Mouse (Mus musculus) brain, adult 2 months (tissue): ENCODE measurements at regions not wholly inside any gene's neighbourhood (a gene's known extent, or its start where the extent isn't known, plus 50 kb on each side); places are given as distances from the start of the nearest gene placed in this dataset.

Source experiments
- DNase-seq: peaks from one replicate; pipeline ENCODE4 v3.0.0; 2011; ENCODE audit warnings: low read depth, low spot score

DNA sequence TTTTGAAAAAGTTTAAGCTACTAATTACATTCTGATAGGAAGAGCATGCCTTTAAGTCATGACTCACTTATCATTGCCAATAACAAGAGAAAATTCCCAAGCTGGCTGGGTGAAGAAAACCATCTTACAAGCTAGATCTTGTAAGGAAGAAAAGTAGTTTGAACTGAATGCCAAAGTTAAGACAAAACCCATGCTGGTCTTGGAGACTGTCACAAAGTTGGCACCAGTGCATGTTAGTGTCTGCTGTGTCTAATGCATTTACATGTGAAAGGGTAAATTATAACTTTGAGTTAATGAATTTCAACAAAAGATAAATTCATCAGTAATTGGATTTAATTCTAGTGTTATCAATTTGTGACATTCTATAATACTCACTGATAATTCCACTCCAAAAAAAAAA lies 533.6 kb upstream of the Fam241a start:
- DNase-seq = no peak

DNA sequence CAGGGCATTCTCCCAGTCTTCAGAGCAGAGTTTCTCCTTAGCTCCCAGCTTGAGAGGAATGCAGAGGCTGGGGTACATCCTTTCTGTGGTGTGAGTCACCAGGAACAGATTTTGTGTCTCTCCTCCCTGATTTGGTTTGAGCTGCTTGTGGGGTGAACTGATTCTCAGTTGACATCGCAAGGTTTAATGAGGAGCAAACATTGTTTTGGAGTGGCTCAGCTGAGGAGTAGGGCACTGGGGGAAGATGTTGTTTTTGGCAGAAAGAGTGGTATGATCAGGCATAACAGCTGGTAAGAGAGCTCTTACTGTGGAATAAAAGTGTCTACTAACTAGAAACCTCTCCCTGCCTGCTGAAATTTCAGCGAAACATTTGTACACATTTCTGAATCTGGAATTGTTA lies 519.4 kb upstream of the Fam241a start:
- DNase-seq = peak; percentile 27

DNA sequence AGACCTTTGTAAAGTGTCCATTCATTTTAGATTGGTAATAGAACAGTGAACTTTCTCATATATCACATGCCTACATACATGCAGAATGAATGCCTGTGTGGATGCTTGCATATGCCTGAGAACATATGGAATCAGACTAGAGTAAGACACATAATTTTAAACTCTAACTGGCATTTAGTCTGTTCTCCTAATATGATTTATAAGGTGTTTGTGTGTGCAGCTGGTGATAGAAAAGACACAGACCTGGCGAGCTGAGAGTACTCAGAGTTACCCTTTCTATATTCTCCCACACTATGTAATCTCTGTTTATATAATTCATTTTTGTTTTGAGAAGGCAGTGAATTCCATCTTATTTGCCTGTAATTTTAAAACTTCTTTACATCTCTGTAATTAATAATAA lies 517.4 kb upstream of the Fam241a start:
- no peak for DNase-seq

DNA sequence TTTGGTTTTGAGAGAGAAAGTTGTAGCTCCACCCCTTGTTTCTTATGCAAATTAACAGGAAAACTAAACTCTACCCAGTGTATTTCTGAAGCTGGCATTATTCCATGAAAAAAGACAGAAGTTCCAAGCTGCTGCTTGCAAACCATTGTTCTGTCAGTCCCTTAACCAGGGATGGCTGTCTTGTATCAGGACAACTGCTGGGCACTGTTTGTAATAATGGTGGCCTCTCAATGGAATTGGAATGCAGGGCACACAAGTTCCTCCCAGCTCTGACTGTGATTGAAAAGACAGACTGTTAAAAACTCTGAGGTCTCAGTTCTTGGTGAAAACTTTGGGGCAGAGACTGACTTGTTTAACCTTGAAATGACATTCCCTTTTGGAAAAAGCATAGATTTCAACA lies 516.0 kb upstream of the Fam241a start:
- DNase-seq = no peak

DNA sequence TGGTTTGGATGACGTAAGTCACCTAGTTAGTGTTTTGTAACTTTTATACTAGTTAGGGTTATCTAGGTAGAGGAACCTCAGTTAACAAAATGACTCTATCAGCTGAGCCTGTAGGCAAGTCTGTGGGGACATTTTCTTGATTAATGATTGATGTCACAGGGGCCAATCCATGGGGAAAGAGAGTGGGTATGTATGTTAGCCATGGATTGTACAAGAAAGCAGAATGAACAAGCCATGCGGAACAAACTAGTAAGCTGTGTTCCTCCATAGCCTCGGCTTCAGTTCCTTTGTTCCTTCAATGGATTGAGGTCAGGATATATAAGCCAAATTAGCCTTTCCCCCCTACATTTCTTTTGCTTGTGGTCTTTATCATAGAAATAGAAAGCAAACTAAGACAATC lies 498.7 kb upstream of the Fam241a start:
- no peak for DNase-seq

GRCm38 (mm10) chr3:128380579-128380978 lies 484.5 kb upstream of the Fam241a start:
- DNase-seq = peak; percentile 23

GRCm38 (mm10) chr3:128369521-128370127 lies 473.5 kb upstream of the Fam241a start:
- DNase-seq = no peak

DNA sequence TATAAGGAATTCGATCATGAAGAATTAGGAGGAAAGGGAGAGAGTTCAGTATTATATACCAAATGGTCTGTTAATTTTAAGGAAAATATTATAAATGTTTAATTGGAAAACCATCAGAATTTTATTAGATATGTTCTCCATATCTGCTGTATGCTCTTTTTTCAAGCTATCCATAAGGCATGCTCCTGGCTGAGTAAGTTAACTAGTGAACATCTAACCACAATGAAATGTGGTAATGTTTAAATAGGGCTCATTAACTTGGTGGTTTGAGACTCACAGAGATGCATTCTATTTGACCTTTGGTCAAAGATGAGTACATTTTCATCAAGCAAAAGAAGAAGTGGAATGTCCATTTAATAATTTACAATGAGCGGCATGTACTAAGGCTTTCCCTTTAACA lies 466.2 kb upstream of the Fam241a start:
- no peak for DNase-seq

DNA sequence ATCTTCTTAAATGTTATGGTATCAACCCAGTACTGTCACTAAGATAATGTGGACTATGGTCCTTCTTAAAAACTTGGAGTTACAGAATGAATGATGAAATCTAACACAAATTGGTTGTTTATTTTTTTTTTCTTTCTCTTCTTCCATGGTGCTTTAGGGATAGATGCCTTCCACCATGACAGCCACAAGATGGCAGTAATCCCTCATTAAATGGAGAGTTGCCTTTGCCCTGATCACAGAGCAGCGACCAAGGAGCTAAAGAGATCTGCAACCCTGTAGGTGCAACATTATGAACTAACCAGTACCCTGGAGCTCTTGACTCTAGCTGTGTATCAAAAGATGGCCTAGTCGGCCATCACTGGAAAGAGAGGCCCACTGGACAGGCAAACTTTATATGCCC lies 453.0 kb upstream of the Fam241a start:
- DNase-seq = peak; percentile 75

GRCm38 (mm10) chr3:128347782-128348574 lies 451.9 kb upstream of the Fam241a start:
- DNase-seq = peak; percentile 11

GRCm38 (mm10) chr3:128337508-128337907 lies 441.4 kb upstream of the Fam241a start:
- DNase-seq = no peak

GRCm38 (mm10) chr3:128337031-128337430 lies 440.9 kb upstream of the Fam241a start:
- DNase-seq = peak; percentile 91

GRCm38 (mm10) chr3:128327677-128328076 lies 431.6 kb upstream of the Fam241a start:
- DNase-seq = no peak

DNA sequence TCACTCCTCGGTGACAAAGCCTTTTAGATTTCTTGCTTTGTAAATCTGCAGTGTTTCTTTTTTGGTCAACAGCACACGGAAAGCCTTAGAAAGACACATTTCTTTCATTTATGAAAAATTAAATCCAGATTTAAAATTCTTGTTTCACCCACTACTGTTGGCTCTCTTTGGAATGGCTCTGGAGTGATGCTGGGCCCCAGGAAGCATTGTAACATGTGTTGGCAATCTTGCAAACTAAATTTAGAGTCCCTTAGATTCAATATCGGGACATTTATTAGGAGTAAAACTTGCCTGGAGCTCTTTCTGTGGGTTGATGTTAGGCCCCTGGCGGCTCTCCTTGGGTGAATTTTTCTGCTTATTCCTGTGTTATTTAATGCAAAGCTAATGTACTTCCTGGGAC lies 405.2 kb upstream of the Fam241a start:
- DNase-seq = no peak

GRCm38 (mm10) chr3:128298110-128298509 lies 402.0 kb upstream of the Fam241a start:
- no peak for DNase-seq

DNA sequence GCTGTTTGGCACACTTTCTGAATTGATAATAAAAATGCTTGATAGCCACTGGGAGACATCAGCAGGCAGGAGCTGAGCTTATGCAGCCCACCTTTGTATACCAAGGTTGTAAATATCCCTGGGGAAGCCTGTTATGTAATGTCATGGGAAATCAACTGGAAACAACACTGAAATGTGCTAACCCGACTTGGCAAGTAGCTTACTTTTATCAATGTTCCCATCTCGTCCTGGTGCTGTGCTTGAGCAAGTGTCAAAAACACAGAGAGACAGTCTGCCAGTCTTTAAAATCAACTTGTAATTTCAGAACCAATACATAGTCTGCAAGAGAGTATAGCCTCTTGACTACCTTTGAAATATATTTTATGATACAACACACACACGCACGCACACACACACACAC lies 391.7 kb upstream of the Fam241a start:
- DNase-seq = peak; percentile 2

DNA sequence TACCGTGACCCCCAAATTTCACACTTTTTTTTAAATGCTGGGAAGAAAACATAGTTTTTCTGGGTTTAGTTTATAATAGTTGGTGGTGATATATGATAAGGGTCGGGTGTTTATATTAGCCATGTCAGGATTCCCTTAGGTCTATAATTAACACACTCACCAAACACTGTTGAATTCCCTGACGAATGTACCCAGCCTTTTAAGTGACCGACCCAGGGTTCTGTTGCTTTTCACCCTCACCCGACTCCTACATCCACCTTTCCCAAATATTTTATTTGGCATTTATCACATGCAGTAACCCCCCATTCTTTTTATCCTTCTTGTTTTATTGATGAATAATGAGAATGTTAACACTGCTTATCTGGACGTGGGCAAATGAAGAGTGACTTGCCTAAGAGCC lies 389.1 kb upstream of the Fam241a start:
- no peak for DNase-seq

- no peak for DNase-seq
Observed at GRCm38 (mm10) chr3:128280626-128281025, 384.5 kb upstream of the Fam241a start.

- DNase-seq = peak; percentile 36
Observed at GRCm38 (mm10) chr3:128270576-128270975, 374.5 kb upstream of the Fam241a start.

DNA sequence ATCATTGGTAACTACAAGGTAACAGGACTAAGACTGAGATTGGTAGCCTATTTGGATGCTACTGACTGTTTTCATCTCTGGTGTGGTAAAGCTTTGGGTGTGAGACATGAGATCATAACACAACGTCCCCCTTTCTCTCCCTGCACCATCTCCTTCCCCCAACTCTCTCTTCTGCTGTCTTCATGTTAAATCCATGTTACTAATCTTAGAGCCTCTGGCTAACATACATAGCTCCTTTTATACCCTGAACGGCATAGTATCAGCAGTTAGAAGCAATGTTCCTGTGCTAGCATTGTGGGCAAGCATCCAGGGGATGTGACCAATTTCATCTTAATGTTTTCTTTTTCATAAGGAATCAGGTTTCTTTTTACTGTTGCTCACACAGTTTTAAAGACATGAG lies 365.1 kb upstream of the Fam241a start:
- peak; percentile 2 for DNase-seq

DNA sequence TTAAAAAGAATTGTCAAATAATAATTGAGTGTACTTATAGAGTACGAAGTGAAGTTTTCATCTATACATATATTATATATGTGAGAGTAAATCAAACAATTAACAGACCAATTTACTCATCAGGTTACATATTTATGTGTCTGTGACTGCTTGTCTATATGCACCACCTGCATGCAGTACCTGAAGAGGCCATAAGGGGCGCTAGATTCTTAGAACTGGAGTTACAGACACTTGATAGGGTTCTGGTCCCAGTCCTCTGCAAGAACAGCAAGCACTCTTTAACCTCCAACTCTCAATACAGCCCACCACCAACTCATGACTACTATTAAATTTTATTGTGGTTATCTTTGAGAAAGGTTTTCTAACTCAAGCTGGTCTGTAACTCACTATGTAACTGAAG lies 351.7 kb upstream of the Fam241a start:
- no peak for DNase-seq

DNA sequence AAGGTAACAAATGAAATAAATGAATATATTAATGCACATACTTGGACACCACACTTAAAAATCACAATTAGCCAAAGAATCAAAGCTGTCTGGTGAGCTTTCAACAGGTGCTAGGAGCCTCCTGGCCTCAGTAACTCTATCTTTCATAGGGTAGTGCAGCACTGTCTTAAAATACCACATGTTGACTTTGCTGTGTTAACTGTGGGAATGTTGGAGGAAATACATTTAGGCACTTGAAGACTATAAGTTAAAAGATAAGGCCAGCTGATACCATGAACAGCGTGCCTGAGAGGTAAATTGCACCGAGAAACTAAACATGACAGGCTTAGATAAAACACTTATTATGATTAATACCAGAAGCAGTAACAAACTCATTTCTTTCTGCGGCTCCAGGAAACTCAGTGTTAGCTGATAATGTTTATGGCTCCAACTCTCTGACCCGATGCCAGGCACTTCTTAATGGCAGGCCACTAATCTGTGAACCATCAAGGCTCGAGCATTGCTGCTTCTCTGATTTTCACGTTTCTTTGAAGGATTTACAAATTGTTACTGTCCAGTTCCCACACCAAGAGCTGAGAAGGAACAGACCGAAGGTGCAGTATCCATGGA lies 343.8 kb upstream of the Fam241a start:
- DNase-seq = no peak

GRCm38 (mm10) chr3:128230390-128230789 lies 334.3 kb upstream of the Fam241a start:
- DNase-seq = no peak
